Mouse (Mus musculus): ENCODE results near the gene Cfb.

The Cfb gene

GRCm38 (mm10) chr17:34883332-34883731, 21.0 kb upstream of the Cfb start:
- no peak for DNase-seq

- DNase-seq, result no peak
Measured at GRCm38 (mm10) chr17:34881683-34882310, 19.5 kb upstream of the Cfb start, which contains the start of gene Gm20547. Gene Gm20547, minus strand, starts transcription at chr17:34882042.

GRCm38 (mm10) chr17:34881166-34881565, 18.8 kb upstream of the Cfb start:
- no peak for DNase-seq

- no peak for DNase-seq
Measured at GRCm38 (mm10) chr17:34879336-34879879, 17.1 kb upstream of the Cfb start, which contains the start of gene Zbtb12. Gene Zbtb12, plus strand, starts transcription at chr17:34879483.

GRCm38 (mm10) chr17:34874321-34874720, 12.0 kb upstream of the Cfb start:
- no peak for DNase-seq

- no peak for DNase-seq
Measured at GRCm38 (mm10) chr17:34865981-34866380, 3.7 kb upstream of the Cfb start.

- DNase-seq, result no peak
Measured at GRCm38 (mm10) chr17:34861704-34862415, 458 bp downstream of the Cfb start.

- DNase-seq, result no peak
Measured at GRCm38 (mm10) chr17:34860514-34860913, 1.8 kb downstream of the Cfb start.

GRCm38 (mm10) chr17:34858670-34859069, 3.6 kb downstream of the Cfb start:
- no peak for DNase-seq

- peak; percentile 44 for DNase-seq
Measured at GRCm38 (mm10) chr17:34855825-34856224, 6.5 kb downstream of the Cfb start.

- DNase-seq, result no peak
Measured at GRCm38 (mm10) chr17:34854761-34855160, 7.6 kb downstream of the Cfb start.

- DNase-seq, result no peak
Measured at GRCm38 (mm10) chr17:34853511-34853910, 8.8 kb downstream of the Cfb start.

- DNase-seq, result peak; percentile 14
Measured at GRCm38 (mm10) chr17:34850517-34851125, 11.7 kb downstream of the Cfb start.

- peak; percentile 99 for DNase-seq
Measured at GRCm38 (mm10) chr17:34849722-34850516, 12.4 kb downstream of the Cfb start, which contains the start of the genes Skiv2l and Nelfe. Gene Skiv2l, minus strand, starts transcription at chr17:34850210. Gene Nelfe, plus strand, starts transcription at chr17:34850391.

- DNase-seq, result no peak
Measured at GRCm38 (mm10) chr17:34847615-34848014, 14.7 kb downstream of the Cfb start.

GRCm38 (mm10) chr17:34847192-34847591, 15.1 kb downstream of the Cfb start:
- no peak for DNase-seq

- DNase-seq, result no peak
Measured at GRCm38 (mm10) chr17:34844884-34845283, 17.4 kb downstream of the Cfb start.

- DNase-seq, result no peak
Measured at GRCm38 (mm10) chr17:34840736-34841307, 21.5 kb downstream of the Cfb start.

- DNase-seq, result no peak
Measured at GRCm38 (mm10) chr17:34838785-34839184, 23.5 kb downstream of the Cfb start.

- no peak for DNase-seq
Measured at GRCm38 (mm10) chr17:34837464-34838324, 24.6 kb downstream of the Cfb start.

GRCm38 (mm10) chr17:34836856-34837221, 25.5 kb downstream of the Cfb start, which contains the start of the genes Stk19 and Dxo:
Gene Stk19, minus strand, starts transcription at chr17:34836945.
Gene Dxo, plus strand, starts transcription at chr17:34837019.
- peak; percentile 93 for DNase-seq
